Mouse (Mus musculus): ENCODE measurements around the gene Kcnt2. TPM values are rescaled to one million over a fixed set of nuclear protein-coding genes. Genes with fewer than 3 reads are reported as not detected.

Kcnt2 gene
- polyA plus RNA-seq, 1 experiment: not detected

- no peak overlapping the region for H3K4me3 ChIP-seq (ENCODE audit: insufficient read depth, low read length)
- H3K27ac ChIP-seq (ENCODE audit: insufficient read depth, low read depth, low read length): no peak overlapping the region
- TF ChIP-seq CTCF (IDR thresholded peaks at IDR 0.05; ENCODE audit: low read depth, low read length): no peak
- no peak for TF ChIP-seq POLR2A (IDR thresholded peaks at IDR 0.05; ENCODE audit: borderline replicate concordance, low read depth, low read length)
- H3K4me1 ChIP-seq (ENCODE audit: control insufficient read depth, insufficient read depth, low read length): no peaks in the 10 kb centered on the region
Measured at GRCm38 (mm10) chr1:140339368-140339767, 93.4 kb downstream of the Kcnt2 start.

- Histone ChIP-seq H3K4me3 (ENCODE audit: insufficient read depth, low read length) (no peak overlapping the region), H3K4me1 (ENCODE audit: control insufficient read depth, insufficient read depth, low read length) (no peaks in the 10 kb centered on the region), H3K27ac (ENCODE audit: insufficient read depth, low read depth, low read length) (no peak overlapping the region)
- TF ChIP-seq CTCF (IDR thresholded peaks at IDR 0.05; ENCODE audit: low read depth, low read length): no peak
- no peak for TF ChIP-seq POLR2A (IDR thresholded peaks at IDR 0.05; ENCODE audit: borderline replicate concordance, low read depth, low read length)
Measured at GRCm38 (mm10) chr1:140364787-140365186, 118.8 kb downstream of the Kcnt2 start.

GRCm38 (mm10) chr1:140373532-140373931 lies 127.6 kb downstream of the Kcnt2 start:
- TF ChIP-seq POLR2A (IDR thresholded peaks at IDR 0.05; ENCODE audit: borderline replicate concordance, low read depth, low read length) (no peak), CTCF (IDR thresholded peaks at IDR 0.05; ENCODE audit: low read depth, low read length) (no peak)
- H3K27ac ChIP-seq (ENCODE audit: insufficient read depth, low read depth, low read length): no peak overlapping the region
- H3K4me3 ChIP-seq (ENCODE audit: insufficient read depth, low read length): no peak overlapping the region
- no peaks in the 10 kb centered on the region for H3K4me1 ChIP-seq (ENCODE audit: control insufficient read depth, insufficient read depth, low read length)

- TF ChIP-seq CTCF (IDR thresholded peaks at IDR 0.05; ENCODE audit: low read depth, low read length) (no peak), POLR2A (IDR thresholded peaks at IDR 0.05; ENCODE audit: borderline replicate concordance, low read depth, low read length) (no peak)
- no peaks in the 10 kb centered on the region for H3K4me1 ChIP-seq (ENCODE audit: control insufficient read depth, insufficient read depth, low read length)
- no peak overlapping the region for H3K4me3 ChIP-seq (ENCODE audit: insufficient read depth, low read length)
- no peak overlapping the region for H3K27ac ChIP-seq (ENCODE audit: insufficient read depth, low read depth, low read length)
Measured at GRCm38 (mm10) chr1:140378791-140379190, 132.8 kb downstream of the Kcnt2 start.

- H3K27ac ChIP-seq (ENCODE audit: insufficient read depth, low read depth, low read length): no peak overlapping the region
- no peaks in the 10 kb centered on the region for H3K4me1 ChIP-seq (ENCODE audit: control insufficient read depth, insufficient read depth, low read length)
- TF ChIP-seq CTCF (IDR thresholded peaks at IDR 0.05; ENCODE audit: low read depth, low read length) (no peak), POLR2A (IDR thresholded peaks at IDR 0.05; ENCODE audit: borderline replicate concordance, low read depth, low read length) (no peak)
- H3K4me3 ChIP-seq (ENCODE audit: insufficient read depth, low read length): no peak overlapping the region
Measured at GRCm38 (mm10) chr1:140379526-140379925, 133.6 kb downstream of the Kcnt2 start.

GRCm38 (mm10) chr1:140381093-140381492 lies 135.1 kb downstream of the Kcnt2 start:
- Histone ChIP-seq H3K27ac (ENCODE audit: insufficient read depth, low read depth, low read length) (no peak overlapping the region), H3K4me1 (ENCODE audit: control insufficient read depth, insufficient read depth, low read length) (no peaks in the 10 kb centered on the region), H3K4me3 (ENCODE audit: insufficient read depth, low read length) (no peak overlapping the region)
- TF ChIP-seq CTCF (IDR thresholded peaks at IDR 0.05; ENCODE audit: low read depth, low read length) (no peak), POLR2A (IDR thresholded peaks at IDR 0.05; ENCODE audit: borderline replicate concordance, low read depth, low read length) (no peak)

- Histone ChIP-seq H3K4me3 (ENCODE audit: insufficient read depth, low read length) (no peak overlapping the region), H3K27ac (ENCODE audit: insufficient read depth, low read depth, low read length) (no peak overlapping the region), H3K4me1 (ENCODE audit: control insufficient read depth, insufficient read depth, low read length) (no peaks in the 10 kb centered on the region)
- TF ChIP-seq POLR2A (IDR thresholded peaks at IDR 0.05; ENCODE audit: borderline replicate concordance, low read depth, low read length) (no peak), CTCF (IDR thresholded peaks at IDR 0.05; ENCODE audit: low read depth, low read length) (no peak)
Measured at GRCm38 (mm10) chr1:140390301-140390700, 144.3 kb downstream of the Kcnt2 start.

- Histone ChIP-seq H3K27ac (ENCODE audit: insufficient read depth, low read depth, low read length) (no peak overlapping the region), H3K4me1 (ENCODE audit: control insufficient read depth, insufficient read depth, low read length) (no peaks in the 10 kb centered on the region), H3K4me3 (ENCODE audit: insufficient read depth, low read length) (no peak overlapping the region)
- TF ChIP-seq POLR2A (IDR thresholded peaks at IDR 0.05; ENCODE audit: borderline replicate concordance, low read depth, low read length) (no peak), CTCF (IDR thresholded peaks at IDR 0.05; ENCODE audit: low read depth, low read length) (no peak)
Measured at GRCm38 (mm10) chr1:140397756-140398155, 151.8 kb downstream of the Kcnt2 start.

- no peak overlapping the region for H3K27ac ChIP-seq (ENCODE audit: insufficient read depth, low read depth, low read length)
- no peak for TF ChIP-seq POLR2A (IDR thresholded peaks at IDR 0.05; ENCODE audit: borderline replicate concordance, low read depth, low read length)
- TF ChIP-seq CTCF (IDR thresholded peaks at IDR 0.05; ENCODE audit: low read depth, low read length): no peak
Measured at GRCm38 (mm10) chr1:140406631-140407288, 160.8 kb downstream of the Kcnt2 start.

GRCm38 (mm10) chr1:140415761-140416160 lies 169.8 kb downstream of the Kcnt2 start:
- Histone ChIP-seq H3K4me3 (ENCODE audit: insufficient read depth, low read length) (no peak overlapping the region), H3K27ac (ENCODE audit: insufficient read depth, low read depth, low read length) (no peak overlapping the region), H3K4me1 (ENCODE audit: control insufficient read depth, insufficient read depth, low read length) (no peaks in the 10 kb centered on the region)
- no peak for TF ChIP-seq POLR2A (IDR thresholded peaks at IDR 0.05; ENCODE audit: borderline replicate concordance, low read depth, low read length)
- TF ChIP-seq CTCF (IDR thresholded peaks at IDR 0.05; ENCODE audit: low read depth, low read length): no peak

More at GRCm38 (mm10) chr1:140406631-140407288, 160.8 kb downstream of the Kcnt2 start:
- Histone ChIP-seq H3K4me1 (ENCODE audit: control insufficient read depth, insufficient read depth, low read length) (no peaks in the 10 kb centered on the region), H3K4me3 (ENCODE audit: insufficient read depth, low read length) (no peak overlapping the region)

Data from bone marrow macrophage, adult 2 months (primary cell).